In genomic region chr2:161608401-161608800, GRCm38 (mm10) we compare ENCODE assay signal across 22 mouse cellular contexts.
DNase-seq lines count a peak whose midpoint lies in the region; ATAC-seq lines count a peak whose summit lies in the region.
"Had no signal": no experiment of that assay in that cellular context is flagged by ENCODE, and none has a peak within 500 bp of the region (broad histone marks: within the 10 kb centered on the region; RNA-seq: fewer than 3 reads in every experiment).

No protein-coding gene starts in this region.

- no peak overlapping the region for H3K4me3 ChIP-seq in midbrain, embryonic 11.5 days (ENCODE audit: low read depth, low read length)
- H3K4me3 ChIP-seq in midbrain, embryonic 10.5 days = no peak overlapping the region
- no peak overlapping the region for H3K4me3 ChIP-seq in embryonic facial prominence, embryonic 10.5 days
- H3K4me3 ChIP-seq in embryonic facial prominence, embryonic 11.5 days (ENCODE audit: low read depth, low read length) = no peak overlapping the region
- H3K4me3 ChIP-seq: embryonic facial prominence, embryonic 12.5 days; embryonic facial prominence, embryonic 15.5 days; erythroblast, embryonic 14.5 days; forebrain, embryonic 10.5 days; forebrain, embryonic 12.5 days had no signal

- DNase-seq in midbrain, embryonic 11.5 days (ENCODE audit: low spot score, missing footprints) = peak; percentile 69
- no peak for DNase-seq in midbrain, embryonic 10.5 days (ENCODE audit: low spot score)
- DNase-seq in embryonic facial prominence, embryonic 10.5 days (ENCODE audit: low spot score) = peak; percentile 17
- peak; percentile 22 for DNase-seq in embryonic facial prominence, embryonic 11.5 days (ENCODE audit: low spot score)
- DNase-seq in mesoderm, embryonic 11.5 days (ENCODE audit: low read depth, low spot score) = peak; percentile 16
- no peak for DNase-seq in adrenal gland, postnatal 10 days
- no peak for DNase-seq in heart, postnatal 4 days
- DNase-seq: adrenal gland, adult 2 months; adrenal gland, postnatal 14 days; adrenal gland, postnatal 36 days; cerebellum, adult 11-12 months; cerebellum, adult 2 months; cerebellum, adult 9-10 months; cerebellum, postnatal 10 days; cerebellum, postnatal 25 days had no signal

- no peaks in the 10 kb centered on the region for H3K9me3 ChIP-seq in midbrain, embryonic 11.5 days (ENCODE audit: control insufficient read depth, low read length)
- no peaks in the 10 kb centered on the region for H3K9me3 ChIP-seq in midbrain, embryonic 10.5 days (replicated peaks)
- H3K9me3 ChIP-seq in embryonic facial prominence, embryonic 10.5 days = no peaks in the 10 kb centered on the region
- no peaks in the 10 kb centered on the region for H3K9me3 ChIP-seq in embryonic facial prominence, embryonic 11.5 days (replicated peaks; ENCODE audit: control insufficient read depth, low read length)
- H3K9me3 ChIP-seq: embryonic facial prominence, embryonic 12.5 days; embryonic facial prominence, embryonic 15.5 days; forebrain, embryonic 10.5 days; forebrain, embryonic 12.5 days had no signal

- no peak overlapping the region for H3K4me2 ChIP-seq in midbrain, embryonic 11.5 days
- H3K4me2 ChIP-seq in embryonic facial prominence, embryonic 11.5 days (ENCODE audit: low read depth, low read length) = no peak overlapping the region
- H3K4me2 ChIP-seq: embryonic facial prominence, embryonic 12.5 days; embryonic facial prominence, embryonic 15.5 days; forebrain, embryonic 12.5 days had no signal

- no peaks in the 10 kb centered on the region for H3K4me1 ChIP-seq in midbrain, embryonic 11.5 days (ENCODE audit: control insufficient read depth, insufficient read depth, low read length)
- no peaks in the 10 kb centered on the region for H3K4me1 ChIP-seq in midbrain, embryonic 10.5 days
- no peaks in the 10 kb centered on the region for H3K4me1 ChIP-seq in embryonic facial prominence, embryonic 10.5 days
- no peaks in the 10 kb centered on the region for H3K4me1 ChIP-seq in embryonic facial prominence, embryonic 11.5 days (ENCODE audit: control insufficient read depth, insufficient read depth, low read length)
- H3K4me1 ChIP-seq: embryonic facial prominence, embryonic 12.5 days; embryonic facial prominence, embryonic 15.5 days; forebrain, embryonic 10.5 days had no signal

- WGBS in midbrain, embryonic 11.5 days = 84% methylated on average over 4 of the region's 4 CpGs
- WGBS in midbrain, embryonic 10.5 days = 82% methylated on average over 4 of the region's 4 CpGs
- WGBS in embryonic facial prominence, embryonic 10.5 days = 66% methylated on average over 4 of the region's 4 CpGs
- WGBS in embryonic facial prominence, embryonic 11.5 days = 65% methylated on average over 4 of the region's 4 CpGs

- no peaks in the 10 kb centered on the region for H3K27me3 ChIP-seq in midbrain, embryonic 11.5 days (ENCODE audit: control insufficient read depth, insufficient read depth, low read length)
- H3K27me3 ChIP-seq in midbrain, embryonic 10.5 days (ENCODE audit: low read depth, poor library complexity, severe bottlenecking) = no peaks in the 10 kb centered on the region
- H3K27me3 ChIP-seq in embryonic facial prominence, embryonic 10.5 days (replicated peaks; ENCODE audit: low read depth, poor library complexity, severe bottlenecking) = no peaks in the 10 kb centered on the region
- no peaks in the 10 kb centered on the region for H3K27me3 ChIP-seq in embryonic facial prominence, embryonic 11.5 days (ENCODE audit: control insufficient read depth, insufficient read depth, low read length)
- H3K27me3 ChIP-seq: embryonic facial prominence, embryonic 12.5 days; embryonic facial prominence, embryonic 15.5 days; forebrain, embryonic 12.5 days had no signal

- no peak overlapping the region for H3K9ac ChIP-seq in midbrain, embryonic 11.5 days (ENCODE audit: low read length)
- no peak overlapping the region for H3K9ac ChIP-seq in embryonic facial prominence, embryonic 11.5 days (replicated peaks; ENCODE audit: low read length)
- H3K9ac ChIP-seq: embryonic facial prominence, embryonic 12.5 days; embryonic facial prominence, embryonic 15.5 days; forebrain, embryonic 12.5 days had no signal

- H3K27ac ChIP-seq in midbrain, embryonic 11.5 days (ENCODE audit: low read depth, low read length) = no peak overlapping the region
- H3K27ac ChIP-seq in midbrain, embryonic 10.5 days (replicated peaks) = no peak overlapping the region
- H3K27ac ChIP-seq in embryonic facial prominence, embryonic 10.5 days (replicated peaks) = no peak overlapping the region
- no peak overlapping the region for H3K27ac ChIP-seq in embryonic facial prominence, embryonic 11.5 days (replicated peaks; ENCODE audit: low read depth, low read length)
- H3K27ac ChIP-seq: embryonic facial prominence, embryonic 12.5 days; embryonic facial prominence, embryonic 15.5 days; forebrain, embryonic 10.5 days; forebrain, embryonic 12.5 days had no signal

- no peak for ATAC-seq in midbrain, embryonic 11.5 days (ENCODE audit: low FRiP score)
- no peak for ATAC-seq in embryonic facial prominence, embryonic 11.5 days (replicated peaks; ENCODE audit: insufficient number of reproducible peaks, low FRiP score, low TSS enrichment, low read depth)
- ATAC-seq: forebrain, embryonic 14.5 days; forebrain, embryonic 16.5 days had no signal

- no peaks in the 10 kb centered on the region for H3K36me3 ChIP-seq in midbrain, embryonic 11.5 days (ENCODE audit: control insufficient read depth, insufficient read depth, low read length)
- H3K36me3 ChIP-seq in midbrain, embryonic 10.5 days = no peaks in the 10 kb centered on the region
- H3K36me3 ChIP-seq in embryonic facial prominence, embryonic 10.5 days (replicated peaks) = no peaks in the 10 kb centered on the region
- no peaks in the 10 kb centered on the region for H3K36me3 ChIP-seq in embryonic facial prominence, embryonic 11.5 days (replicated peaks; ENCODE audit: control insufficient read depth, insufficient read depth, low read depth, low read length)
- H3K36me3 ChIP-seq: embryonic facial prominence, embryonic 12.5 days; embryonic facial prominence, embryonic 15.5 days; forebrain, embryonic 10.5 days; forebrain, embryonic 12.5 days had no signal

Comparison
In these comparisons a context has a peak if more than half of its experiments do, and no peak if none do; other contexts are left out.
1. DNase-seq: peak in midbrain, embryonic 11.5 days (single experiment), embryonic facial prominence, embryonic 10.5 days (single experiment), embryonic facial prominence, embryonic 11.5 days (single experiment) and mesoderm, embryonic 11.5 days (single experiment); none in midbrain, embryonic 10.5 days (single experiment), adrenal gland, postnatal 10 days (single experiment) and heart, postnatal 4 days (single experiment).